Mouse (Mus musculus): ENCODE data around the gene Fbxl5.
A peak's percentile ranks its signal among the peaks of the same experiment; 100 is the strongest.

The Fbxl5 gene

DNA sequence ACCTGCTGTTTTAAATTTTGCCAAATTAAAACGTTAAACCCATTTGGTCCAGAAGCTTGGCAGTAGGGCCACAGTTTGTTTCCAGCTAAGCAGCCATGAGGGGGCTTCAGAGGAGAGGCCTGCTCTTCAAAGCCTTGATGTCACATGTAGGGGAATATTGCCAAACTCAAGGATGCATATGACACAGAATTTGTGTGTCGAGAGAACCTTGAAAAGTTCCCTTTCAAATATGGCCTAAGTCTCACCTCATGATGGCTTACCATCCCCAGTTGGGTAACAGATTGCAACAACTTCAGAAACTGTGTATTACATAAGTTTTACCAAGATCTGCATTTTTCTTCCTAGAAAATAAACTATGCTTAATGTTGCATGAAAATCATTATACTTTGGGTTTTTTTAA is 5.4 kb upstream of the Fbxl5 start:
- no peak for DNase-seq

DNA sequence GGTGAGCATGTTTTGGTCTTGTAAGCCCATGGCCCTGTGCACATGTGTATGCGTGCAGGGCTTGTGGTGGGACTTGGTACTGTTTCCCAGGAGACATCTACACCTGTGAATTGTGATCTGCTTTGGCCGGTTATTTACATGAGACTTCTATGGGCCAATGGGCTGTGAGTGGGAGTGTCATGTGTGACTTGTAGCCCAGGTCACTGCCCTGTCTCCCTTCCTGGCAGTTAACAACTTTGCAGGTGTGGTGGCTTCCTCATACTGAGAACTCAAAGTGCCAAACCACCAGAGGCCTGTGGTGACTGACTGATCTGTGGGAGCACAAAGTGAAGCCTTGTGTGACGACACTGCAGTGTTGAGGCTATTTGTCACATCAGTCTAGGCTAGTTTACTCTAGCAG is 3.1 kb upstream of the Fbxl5 start:
- DNase-seq: peak; percentile 30

DNA sequence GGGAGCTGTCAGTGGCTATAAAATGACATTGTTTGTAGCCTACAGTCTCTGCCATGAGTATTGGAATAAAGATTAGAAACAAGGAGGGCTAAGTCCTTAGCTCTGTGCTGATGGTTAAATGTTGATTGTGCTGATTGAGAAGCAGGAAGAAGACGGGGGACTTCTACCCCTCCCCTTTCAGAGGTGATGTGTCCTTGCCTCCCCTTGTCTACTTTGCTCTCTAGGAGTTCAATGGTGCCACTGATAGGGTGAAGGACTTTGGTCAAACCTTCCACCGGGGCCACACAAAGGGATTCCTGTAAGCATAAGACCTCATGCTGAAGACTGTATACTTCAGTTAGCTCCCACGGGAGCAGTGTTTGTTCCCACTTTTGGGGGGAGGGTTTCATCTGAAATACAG is 1.4 kb upstream of the Fbxl5 start:
- no peak for DNase-seq

DNA sequence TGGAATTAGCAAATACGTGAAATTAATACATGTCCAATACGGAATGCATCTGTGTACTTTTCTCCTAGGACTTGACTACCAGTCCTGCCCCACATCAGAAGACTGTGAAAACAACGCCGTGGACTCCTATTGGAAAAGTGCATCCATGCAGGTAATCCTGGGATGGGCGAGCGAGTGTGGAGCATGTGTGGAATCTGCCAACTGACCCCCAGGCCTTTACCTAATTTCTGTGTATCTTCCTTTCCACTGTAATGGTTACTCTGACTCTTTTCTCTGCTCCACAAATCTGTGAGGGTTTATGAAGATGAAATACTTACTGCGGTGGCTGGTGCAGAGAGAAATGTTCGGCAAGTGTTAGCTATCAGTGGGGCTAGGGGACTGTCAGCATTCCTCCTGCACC is 761 bp upstream of the Fbxl5 start:
- DNase-seq: no peak

DNA sequence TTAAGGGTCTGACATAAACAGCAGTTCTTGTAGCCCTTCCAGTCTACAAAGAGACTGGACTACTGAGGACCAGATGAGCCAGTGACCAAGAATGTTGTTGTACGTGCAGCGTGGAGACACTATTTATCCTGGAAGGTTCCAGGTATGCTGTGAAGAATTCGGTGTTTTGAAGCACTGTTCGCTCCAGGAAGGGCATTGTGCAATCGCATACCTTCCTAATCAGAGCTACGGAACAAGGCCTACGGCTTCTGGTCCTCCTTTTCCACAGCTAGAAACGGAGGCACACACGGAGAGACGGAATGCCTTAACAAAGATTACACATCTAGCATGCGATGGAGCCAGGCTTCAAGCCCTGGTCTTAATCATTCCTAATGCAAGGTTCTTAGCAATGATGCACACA is 653 bp downstream of the Fbxl5 start:
- DNase-seq: peak; percentile 78

DNA sequence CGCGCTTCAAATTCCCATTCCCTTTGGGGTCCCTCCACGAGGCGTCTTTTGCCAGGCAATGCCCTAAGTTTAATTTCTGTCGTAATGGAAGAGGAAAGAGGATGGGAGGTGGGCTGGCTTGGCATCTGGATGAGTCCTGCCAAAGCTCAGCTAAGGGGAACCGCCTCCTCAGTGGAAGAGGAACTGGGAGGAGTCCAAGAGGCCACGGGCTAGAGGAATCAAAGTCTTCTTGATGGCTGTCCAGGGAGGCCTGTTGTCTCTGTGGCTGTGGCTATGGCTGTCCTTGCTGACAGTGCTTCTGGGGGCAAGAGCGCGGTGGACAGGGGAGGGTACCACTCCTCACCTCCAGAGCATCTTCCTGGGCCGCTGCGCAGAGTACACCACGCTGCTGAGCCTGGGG is 2.7 kb downstream of the Fbxl5 start, which contains the start of gene Bst1:
Gene Bst1 (plus strand): TSS at position 191 of the 400 bp plus-strand sequence.
- DNase-seq: peak; percentile 49

DNA sequence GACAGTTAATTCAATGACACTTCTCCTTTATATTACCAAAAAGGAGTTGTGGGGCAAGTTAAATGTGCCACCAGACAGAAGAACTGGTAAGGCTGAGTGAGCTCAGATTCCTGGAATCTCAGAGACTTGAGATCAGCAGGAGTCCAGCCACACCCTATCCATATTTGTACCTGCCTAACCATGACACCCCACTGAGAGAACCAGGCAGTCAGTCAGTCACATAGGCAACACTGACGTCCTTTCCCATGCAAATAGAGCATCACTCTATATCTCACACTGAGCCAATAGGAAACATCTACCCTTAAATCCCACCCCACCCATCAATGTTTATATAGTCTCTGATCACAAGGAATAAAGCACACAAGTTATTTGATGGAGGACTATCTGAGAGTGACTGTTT is 5.7 kb downstream of the Fbxl5 start:
- DNase-seq: no peak

DNA sequence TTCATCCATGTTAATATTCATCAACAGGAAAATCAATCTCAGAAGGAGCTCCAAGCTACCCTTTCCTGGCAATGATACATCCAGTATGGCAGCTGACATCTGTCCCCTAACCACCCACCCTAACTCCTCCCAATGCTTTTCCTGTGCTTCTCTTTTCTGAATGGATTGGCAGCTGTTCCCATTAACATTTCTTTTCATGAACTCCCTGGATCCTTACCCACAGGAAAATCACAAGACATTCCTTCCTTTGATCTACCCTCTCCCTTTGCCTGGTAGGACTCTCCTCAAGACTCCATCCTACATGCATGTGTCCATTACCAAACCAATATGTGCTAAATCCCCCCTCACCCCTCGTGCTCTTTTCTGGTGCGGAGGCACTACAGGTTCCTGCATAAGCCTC is 6.9 kb downstream of the Fbxl5 start:
- no peak for DNase-seq

DNA sequence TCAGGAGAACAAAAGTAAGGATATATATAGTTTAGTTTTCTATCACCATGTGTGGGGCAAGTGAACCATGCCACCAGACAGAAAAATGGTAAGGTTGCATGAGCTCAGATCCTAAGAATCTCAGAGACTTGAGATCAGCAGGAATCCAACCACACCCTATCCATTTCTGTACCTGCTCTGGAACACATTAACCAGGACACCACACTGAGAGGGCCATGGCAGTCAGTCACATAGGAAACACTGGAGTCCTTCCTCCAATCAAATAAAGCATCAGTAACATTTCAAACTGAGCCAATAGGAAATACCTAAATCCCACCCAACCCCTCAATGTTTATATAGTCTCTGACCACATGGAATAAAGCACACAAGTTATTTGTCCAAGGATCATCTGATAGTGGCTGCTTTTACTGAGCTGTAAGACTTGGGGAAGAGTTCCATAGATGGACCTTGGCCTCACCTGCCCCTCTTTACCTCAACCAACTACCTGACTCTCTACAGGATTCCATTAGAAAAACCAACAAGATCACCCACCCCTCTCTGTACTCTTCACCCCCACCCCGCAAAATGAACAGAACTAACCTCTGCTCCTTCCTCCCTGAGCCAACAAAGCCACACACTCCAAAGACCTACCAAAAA is 10.9 kb downstream of the Fbxl5 start:
- DNase-seq: no peak

DNA sequence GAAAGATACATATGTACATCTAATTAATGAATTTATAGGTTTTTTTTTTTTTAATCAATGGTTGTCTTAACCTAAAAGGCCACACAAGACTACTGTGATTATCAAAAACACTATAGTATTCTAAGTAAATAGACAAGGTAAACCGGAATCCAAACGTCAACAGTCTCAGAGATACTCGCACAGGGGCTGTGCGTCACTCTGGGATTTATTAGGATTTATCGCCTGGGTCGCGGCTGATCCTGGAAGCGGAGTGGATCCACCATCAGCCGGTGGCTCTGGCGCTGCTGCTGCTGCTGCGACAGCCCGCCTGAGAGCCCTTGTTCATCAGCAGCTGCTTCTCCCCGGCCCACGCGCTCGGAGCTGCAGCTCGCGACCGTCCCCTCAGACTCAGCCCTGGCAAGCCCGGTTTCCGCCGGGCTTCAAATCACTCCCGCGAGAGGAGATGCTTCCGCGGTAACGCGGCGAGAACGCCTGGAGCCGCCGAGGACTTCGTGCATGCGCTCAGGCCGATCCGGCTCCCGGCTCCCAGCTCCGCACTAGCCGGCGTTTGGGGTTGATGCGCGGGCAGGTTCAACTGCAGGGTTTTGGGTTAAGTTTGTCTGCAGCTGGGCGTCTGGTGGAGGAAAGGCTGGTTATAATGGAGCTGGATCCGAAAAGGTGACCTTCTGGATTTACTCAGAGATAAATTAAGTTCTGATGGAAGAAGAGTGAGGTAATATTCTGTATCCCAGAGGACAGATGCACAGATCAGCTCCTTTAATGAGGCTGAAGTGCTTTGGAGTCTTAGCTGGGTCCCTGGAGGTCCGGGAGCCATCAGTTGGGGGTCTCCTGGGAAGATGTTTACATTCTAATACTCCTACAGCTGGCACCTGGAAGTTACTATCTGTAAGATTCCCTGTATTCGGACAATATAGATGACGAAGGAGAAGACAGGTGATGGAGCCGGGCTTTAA is 13.4 kb downstream of the Fbxl5 start:
- peak; percentile 87 for DNase-seq

DNA sequence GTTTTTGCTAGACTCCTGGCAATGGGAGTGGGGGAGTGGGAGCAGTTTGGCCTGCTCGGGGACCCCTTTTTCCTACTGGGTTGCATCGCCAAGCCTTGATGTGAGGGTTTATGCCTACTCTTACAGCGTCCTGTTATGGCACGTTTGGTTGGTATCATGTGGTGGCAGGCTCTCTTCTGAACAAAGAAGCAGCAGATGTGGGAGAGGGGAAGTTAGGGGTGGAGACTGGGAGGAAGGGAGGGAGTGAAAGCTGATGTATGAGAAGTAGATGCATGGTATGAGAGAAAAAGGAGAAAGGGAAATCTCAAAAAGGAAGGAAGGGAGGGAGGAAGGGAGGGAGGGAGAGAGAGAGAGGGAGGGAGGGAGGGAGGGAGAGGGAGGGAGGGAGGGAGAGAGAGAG is 14.5 kb downstream of the Fbxl5 start:
- DNase-seq: no peak

DNA sequence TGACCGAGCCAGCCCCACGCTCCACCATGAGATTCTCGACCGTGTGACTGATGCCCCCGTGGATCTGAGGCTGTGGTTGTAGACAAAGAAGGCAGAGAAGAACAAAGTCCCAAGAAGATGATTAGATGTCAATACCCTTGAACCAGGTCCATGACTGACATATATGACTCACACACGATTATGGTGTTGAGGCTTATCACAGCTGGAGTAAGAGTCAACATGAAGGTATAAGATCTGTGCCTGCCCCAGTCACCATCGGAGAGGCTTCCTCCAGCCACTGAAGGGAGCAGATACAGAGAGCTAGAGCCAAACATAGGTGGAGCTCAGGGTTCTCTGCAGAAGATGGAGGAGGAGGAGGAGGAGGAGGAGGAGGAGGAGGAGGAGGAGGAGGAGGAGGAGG is 15.1 kb downstream of the Fbxl5 start:
- DNase-seq: no peak

DNA sequence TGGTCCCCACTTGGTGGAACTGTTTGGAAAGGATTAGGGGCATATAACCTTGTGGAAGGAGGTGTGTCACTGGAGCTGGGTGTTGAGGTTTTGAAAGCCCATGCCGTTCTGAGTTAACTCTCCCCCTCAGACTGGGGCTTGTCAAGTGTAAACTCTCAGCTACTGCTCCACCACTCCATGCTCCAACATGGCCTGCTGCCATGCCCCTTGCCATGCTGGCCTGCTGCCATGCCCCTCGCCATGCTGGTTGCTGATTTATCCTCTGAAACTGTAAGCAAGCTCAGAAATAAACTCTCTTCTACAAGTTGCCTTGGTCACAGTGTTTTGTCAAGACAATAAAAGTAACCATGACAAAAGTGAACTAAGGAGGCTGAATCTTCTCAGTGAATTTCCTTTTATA is 16.0 kb downstream of the Fbxl5 start:
- DNase-seq: no peak

DNA sequence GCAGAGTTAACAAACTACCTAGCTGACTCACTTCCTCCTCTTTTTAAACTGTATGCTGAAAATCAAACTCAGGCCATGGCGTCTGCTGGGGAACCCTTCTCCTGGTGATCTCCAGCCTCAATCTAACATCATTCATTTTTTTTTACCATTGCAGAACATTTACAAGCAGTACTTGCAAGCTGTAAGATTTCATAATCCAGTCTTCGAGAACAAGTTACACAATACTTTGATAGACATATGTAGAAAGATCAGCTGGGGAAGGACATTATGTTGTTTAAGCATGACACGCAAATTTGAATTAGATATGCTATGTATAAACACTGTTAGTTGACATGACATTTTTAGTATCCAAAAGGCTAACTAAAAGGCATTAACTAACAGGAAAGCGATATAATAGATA is 19.6 kb downstream of the Fbxl5 start:
- DNase-seq: peak; percentile 34

DNA sequence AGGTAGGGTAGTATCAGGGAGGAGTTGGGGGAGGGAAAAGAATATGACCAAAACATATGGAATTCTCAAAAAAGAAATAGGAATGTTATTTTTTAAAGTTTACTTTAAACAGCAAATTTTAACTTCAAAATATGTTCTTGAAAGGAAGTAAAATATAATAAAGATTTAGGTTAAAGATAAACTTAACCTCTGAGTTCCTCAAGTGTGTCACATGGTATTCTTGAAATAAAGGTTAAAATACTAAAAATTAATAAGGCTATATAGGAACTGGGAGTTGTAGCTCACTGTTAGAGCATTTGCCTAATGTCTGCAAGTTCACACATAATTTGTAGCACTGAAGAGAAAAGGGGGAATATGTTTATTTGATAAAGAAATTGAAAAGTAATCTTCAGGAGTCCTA is 20.2 kb downstream of the Fbxl5 start:
- no peak for DNase-seq

DNA sequence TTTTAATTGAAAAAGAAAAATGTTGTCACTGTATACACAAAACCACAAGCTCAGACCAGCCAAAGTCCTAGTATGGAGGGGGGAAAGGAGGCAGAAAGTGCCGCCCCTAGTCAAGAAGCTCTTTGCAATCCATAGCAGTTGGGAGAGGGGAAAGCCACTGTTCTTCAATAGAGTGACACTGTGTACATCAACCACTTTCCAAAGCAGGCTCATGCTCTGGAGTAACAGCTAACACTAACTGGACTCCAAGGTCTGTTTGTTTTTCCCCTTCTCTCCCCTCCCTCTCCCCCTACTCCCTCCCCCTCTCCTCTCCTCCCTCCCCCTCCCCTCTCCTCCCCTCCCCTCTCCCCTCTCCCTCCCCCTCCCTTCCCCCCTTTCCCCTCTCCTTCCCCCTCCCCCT is 20.7 kb downstream of the Fbxl5 start:
- no peak for DNase-seq

DNA sequence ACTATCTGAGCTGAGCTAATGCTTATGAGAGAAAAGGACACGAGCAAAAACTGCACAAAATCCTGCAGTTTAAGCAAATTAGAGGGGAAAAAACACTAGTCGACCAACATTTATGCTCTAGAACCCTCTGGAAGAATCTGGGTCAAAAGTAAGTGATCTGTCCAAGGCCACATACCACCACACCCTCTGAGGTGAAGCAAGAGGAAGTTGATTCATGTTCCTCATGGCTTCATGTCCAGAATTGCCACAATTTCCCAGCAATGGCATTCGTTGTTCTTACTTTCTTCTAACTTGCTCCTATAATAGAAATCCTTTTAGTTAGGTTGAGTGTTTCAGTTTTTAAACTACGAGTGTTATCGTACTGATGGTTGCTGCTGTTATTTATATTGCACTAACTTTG is 21.9 kb downstream of the Fbxl5 start:
- DNase-seq: peak; percentile 64

DNA sequence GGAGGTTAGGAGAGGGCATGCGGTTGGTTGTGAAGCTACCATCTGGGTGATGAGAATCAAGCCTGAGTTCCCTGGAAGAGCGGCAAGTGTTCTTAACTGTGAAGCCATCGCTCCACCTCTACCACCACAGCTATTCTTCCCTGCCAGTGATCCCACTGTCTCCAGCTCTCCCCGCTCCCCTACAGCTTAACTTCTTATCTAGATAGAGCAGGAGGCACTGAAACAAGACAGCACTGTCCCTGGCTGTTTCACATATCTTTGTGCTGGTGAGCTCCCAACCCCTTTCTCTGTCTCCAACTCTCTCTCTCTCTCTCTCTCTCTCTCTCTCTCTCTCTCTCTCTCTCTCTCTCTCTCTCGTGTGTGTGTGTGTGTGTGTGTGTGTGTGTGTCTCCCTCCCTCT is 29.1 kb downstream of the Fbxl5 start:
- no peak for DNase-seq

DNA sequence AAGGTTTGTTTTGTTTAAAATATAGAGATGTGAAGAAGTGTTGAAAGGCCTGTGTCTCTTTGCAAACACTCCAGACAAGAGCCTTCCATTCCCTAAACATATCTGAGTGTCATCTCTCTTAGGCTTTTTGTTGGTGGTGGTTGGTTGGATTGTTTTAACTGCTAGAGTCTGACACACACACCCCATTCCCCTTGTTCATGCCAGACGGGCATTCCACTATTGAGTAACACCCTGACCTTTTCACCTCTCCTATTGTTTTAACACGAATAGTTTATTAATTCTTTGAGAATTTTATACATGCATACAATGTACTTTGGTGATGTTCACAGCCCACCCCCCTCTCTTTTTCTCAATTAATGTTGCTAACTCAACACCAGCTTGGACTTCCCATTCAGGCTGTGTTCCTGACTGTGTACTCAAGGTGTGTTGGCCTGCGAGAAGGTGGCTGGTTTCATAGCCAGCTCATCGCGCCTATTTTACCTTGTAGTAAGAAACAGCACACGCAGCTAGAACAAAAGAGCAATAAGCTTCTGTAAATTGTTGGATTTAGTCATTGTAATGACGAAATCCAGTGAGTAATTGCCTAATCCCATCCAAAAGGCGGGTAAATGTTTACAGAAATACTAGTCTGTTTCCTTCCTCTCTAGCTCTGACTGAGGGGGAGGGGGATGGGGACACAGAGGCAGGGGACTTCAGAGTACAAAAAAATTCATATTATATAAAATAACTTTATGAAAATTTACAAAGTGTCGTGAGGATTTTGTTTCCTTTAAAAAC is 33.3 kb downstream of the Fbxl5 start:
- DNase-seq: peak; percentile 80

DNA sequence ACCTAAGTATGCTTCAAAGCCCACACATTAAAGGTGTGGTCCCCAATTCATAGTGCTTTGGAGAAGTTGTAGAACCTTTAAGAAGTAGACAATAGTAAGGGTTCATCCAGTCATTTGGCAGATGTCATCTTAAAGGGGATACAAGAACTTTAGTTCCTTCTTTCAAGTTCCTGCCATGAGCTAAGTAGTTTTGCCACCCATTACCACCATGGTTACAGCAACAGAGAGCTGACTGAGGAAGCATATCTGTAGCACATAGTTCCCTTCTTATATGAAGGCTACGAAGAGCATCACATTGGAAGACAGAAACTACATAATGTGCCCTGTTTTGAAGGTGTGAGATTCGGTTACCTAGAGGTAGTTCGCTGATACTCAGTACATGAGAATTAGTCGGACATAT is 34.8 kb downstream of the Fbxl5 start:
- DNase-seq: peak; percentile 35

DNA sequence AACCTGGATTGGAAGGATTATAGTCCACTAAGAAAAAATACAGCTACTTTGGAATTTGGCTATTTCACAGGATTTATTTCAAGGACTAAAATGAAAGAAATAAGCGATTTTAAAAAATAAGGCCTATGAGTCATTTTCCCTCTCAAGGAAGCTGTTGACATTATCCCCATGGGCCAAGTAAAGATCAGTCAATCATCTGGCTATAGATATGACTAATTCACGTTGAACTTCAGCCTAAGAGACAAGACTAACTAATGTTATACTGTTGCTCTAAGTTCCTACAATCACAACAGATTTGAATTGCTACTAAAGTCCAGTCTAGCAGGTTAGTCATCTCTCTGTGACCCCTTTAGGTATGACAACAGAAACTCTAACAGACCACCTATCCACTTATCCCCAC is 37.4 kb downstream of the Fbxl5 start:
- no peak for DNase-seq

DNA sequence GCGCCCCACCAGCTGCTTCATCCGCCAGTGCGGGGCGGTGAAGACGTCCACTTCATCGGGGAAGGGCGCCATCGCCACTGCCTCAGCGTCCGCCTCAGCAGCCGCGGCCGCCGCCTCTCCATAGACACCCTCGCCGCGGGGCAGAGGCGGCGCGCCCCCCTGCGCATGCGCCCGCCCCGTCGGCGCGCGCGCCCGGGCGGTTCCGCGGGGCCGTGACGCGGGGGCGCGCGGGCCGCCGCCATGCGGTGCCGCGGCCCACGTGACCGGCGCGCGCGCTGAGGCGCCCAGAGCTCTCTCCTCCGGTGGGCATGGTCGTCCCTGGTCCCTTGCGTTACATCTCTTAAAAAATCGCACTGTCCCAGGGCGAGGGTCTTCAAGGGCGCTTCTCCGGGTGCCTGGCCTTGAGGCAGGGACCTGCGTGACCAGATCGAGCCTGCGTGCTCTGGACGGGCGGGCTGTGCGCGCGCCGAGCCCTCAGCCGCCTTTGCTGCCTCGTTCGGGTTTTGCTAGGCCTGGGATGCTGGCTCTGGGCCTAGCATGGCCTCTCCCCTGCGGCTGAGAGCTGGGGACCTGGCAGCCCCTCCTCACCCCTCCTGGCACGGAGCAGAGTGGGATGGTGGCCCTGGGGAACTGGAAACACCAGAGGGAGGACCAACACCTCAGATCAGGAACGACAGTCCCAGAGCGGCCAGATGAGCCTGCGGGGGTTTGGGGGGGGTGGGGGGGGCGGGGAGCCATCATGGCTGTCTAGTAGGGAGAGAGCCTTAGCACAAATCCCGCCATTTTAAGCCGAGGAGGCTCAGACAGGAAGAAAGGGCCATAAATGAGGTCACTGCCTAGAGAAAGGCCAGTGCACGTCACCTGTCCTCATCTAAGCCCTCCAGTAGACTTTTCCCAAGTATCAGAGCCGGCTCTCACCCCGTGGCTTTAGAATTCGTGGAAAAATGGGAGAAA is 39.2 kb downstream of the Fbxl5 start:
- peak; percentile 79 for DNase-seq

Data from lung, postnatal 36 days (tissue).